Mouse (Mus musculus) heart, postnatal 10 days (tissue): ENCODE data around the gene Napepld. TPM values are rescaled to one million over a fixed set of nuclear protein-coding genes. Genes with fewer than 3 reads are reported as not detected.

Source experiments
- total RNA-seq, 2 experiments: library from RNA; stranded (reverse); gene quantifications; 2 replicates each; pipeline ENCODE4 v1.2.3; 2021

Napepld gene
- total RNA-seq, 2 experiments from 2014 or later: 5.4 to 5.7 TPM

Other genes starting within 250 kb of the Napepld start
- 10 to 100 TPM; 13.4 to 14.7 TPM for gene Lrrc17, start 157.8 kb downstream of the Napepld start, total RNA-seq
- under 1 TPM; 0.10 TPM for gene Fbxl13, start 55.8 kb downstream of the Napepld start, total RNA-seq
- gene Armc10, start 55.6 kb downstream of the Napepld start, total RNA-seq: 10 to 100 TPM; 14.6 to 15.3 TPM
- 100 to 1,000 TPM; 224 TPM for gene Pmpcb, start 35.7 kb upstream of the Napepld start, total RNA-seq
- 10 to 100 TPM; 18.2 to 20.8 TPM for gene Dnajc2, start 83.9 kb upstream of the Napepld start, total RNA-seq
- gene Psmc2, start 83.9 kb upstream of the Napepld start, total RNA-seq: 100 to 1,000 TPM in 1 of 2 experiments, 10 to 100 TPM in 1; 98.9 to 101 TPM
- gene Slc26a5, start 164.2 kb upstream of the Napepld start, total RNA-seq: not detected